8 mouse cellular contexts compared by ENCODE assay signal in the genomic region with DNA sequence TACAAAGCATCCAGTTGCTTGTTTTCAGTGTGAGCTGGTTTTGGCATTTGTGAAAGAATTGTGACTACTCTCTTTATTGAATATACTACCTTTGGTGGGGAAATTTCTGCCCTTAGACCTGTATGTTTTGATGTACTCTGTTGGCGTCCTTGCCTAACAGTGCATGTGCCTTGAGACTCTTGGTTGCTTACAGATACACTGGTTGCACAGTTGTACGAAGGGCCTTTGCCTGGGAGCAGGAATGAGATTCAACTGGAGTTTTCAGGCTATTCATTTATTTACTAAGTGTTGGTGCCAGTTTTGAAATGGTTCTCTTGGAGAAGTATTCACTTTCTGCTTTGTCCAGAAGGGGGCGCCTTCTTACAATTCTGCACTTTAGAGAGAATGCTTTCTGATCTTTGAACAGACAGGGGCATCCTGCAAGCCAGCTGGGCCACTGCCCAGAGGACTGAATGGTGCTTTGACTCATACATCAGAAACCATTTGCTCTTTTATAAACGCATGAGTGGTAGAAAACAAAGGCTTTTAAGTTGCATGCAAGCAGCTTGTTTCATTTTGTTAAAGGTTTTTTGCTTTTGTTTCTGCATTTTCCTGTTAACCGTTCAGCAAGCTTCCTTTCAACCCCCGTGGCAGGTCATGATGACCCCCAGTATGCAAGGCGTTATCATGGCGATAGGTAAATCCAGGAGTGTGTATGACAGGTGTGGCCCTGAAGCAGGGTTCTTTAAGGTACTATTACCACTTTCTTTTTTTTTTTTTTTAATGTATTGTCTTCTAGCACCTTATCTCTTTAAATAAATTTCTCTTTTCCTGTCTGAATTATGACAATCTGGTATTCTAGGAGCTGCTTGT.
DNase-seq lines count a peak whose midpoint lies in the region; ATAC-seq lines count a peak whose summit lies in the region.

No protein-coding gene starts in this region.

- peaks cover 8% of the 10 kb centered on the region; the same call in 1 of the 2 replicates for H3K36me3 ChIP-seq in liver, embryonic 11.5 days (ENCODE audit: control insufficient read depth, insufficient read depth, low read length)
- H3K36me3 ChIP-seq in forebrain, embryonic 14.5 days (ENCODE audit: control insufficient read depth, insufficient read depth, low read length) = 0 out of 2 replicates have a peak, but pooled peaks cover 5% of the 10 kb centered on the region
- H3K36me3 ChIP-seq in hindbrain, embryonic 10.5 days = peaks cover 33% of the 10 kb centered on the region
- peaks cover 31% of the 10 kb centered on the region for H3K36me3 ChIP-seq in midbrain, embryonic 10.5 days

- no peaks in the 10 kb centered on the region for H3K9me3 ChIP-seq in liver, embryonic 11.5 days (ENCODE audit: control insufficient read depth, low read length)
- H3K9me3 ChIP-seq in forebrain, embryonic 14.5 days (replicated peaks; ENCODE audit: control insufficient read depth, low read length) = no peaks in the 10 kb centered on the region
- H3K9me3 ChIP-seq in hindbrain, embryonic 10.5 days = no peaks in the 10 kb centered on the region
- no peaks in the 10 kb centered on the region for H3K9me3 ChIP-seq in midbrain, embryonic 10.5 days (replicated peaks)

- H3K4me2 ChIP-seq in liver, embryonic 11.5 days = no peak overlapping the region
- no peak overlapping the region for H3K4me2 ChIP-seq in forebrain, embryonic 14.5 days (ENCODE audit: low read length)

- no peaks in the 10 kb centered on the region for H3K27me3 ChIP-seq in liver, embryonic 11.5 days (replicated peaks; ENCODE audit: control insufficient read depth, insufficient read depth, low read length)
- no peaks in the 10 kb centered on the region for H3K27me3 ChIP-seq in forebrain, embryonic 14.5 days (replicated peaks; ENCODE audit: control insufficient read depth, insufficient read depth, low read length)
- no peaks in the 10 kb centered on the region for H3K27me3 ChIP-seq in hindbrain, embryonic 10.5 days (ENCODE audit: insufficient read depth, poor library complexity, severe bottlenecking)
- H3K27me3 ChIP-seq in midbrain, embryonic 10.5 days (ENCODE audit: low read depth, poor library complexity, severe bottlenecking) = no peaks in the 10 kb centered on the region

- H3K9ac ChIP-seq in liver, embryonic 11.5 days (ENCODE audit: low read depth, low read length) = no peak overlapping the region
- H3K9ac ChIP-seq in forebrain, embryonic 14.5 days (ENCODE audit: low read length) = no peak overlapping the region

- H3K27ac ChIP-seq in liver, embryonic 11.5 days (ENCODE audit: low read depth, low read length) = no peak overlapping the region
- 0 out of 2 replicates have a peak overlapping the region, but pooled peaks have one; percentile 33 for H3K27ac ChIP-seq in forebrain, embryonic 14.5 days (ENCODE audit: low read depth, low read length)
- no peak overlapping the region for H3K27ac ChIP-seq in hindbrain, embryonic 10.5 days
- H3K27ac ChIP-seq in midbrain, embryonic 10.5 days (replicated peaks) = no peak overlapping the region

- no peak overlapping the region for H3K4me3 ChIP-seq in liver, embryonic 11.5 days (ENCODE audit: low read depth, low read length)
- no peak overlapping the region for H3K4me3 ChIP-seq in forebrain, embryonic 14.5 days (ENCODE audit: low read depth, low read length)
- no peak overlapping the region for H3K4me3 ChIP-seq in hindbrain, embryonic 10.5 days
- no peak overlapping the region for H3K4me3 ChIP-seq in midbrain, embryonic 10.5 days

- DNase-seq in liver = peak; percentile 41
- DNase-seq in liver, embryonic 11.5 days (ENCODE audit: low spot score) = no peak
- peak; percentile 95 for DNase-seq in forebrain, embryonic 14.5 days (ENCODE audit: low spot score)
- DNase-seq in hindbrain, embryonic 10.5 days (ENCODE audit: low spot score) = peak; percentile 41
- peak; percentile 75 to 83 for DNase-seq in layer of hippocampus, postnatal 36 days
- DNase-seq in midbrain, embryonic 10.5 days (ENCODE audit: low spot score) = peak; percentile 54
- peak; percentile 76 for DNase-seq in right cerebral cortex, postnatal 4 days

- no peak for ATAC-seq in liver, embryonic 11.5 days (replicated peaks; ENCODE audit: low FRiP score)
- peak; percentile 92 for ATAC-seq in cerebellum, adult (ENCODE audit: insufficient number of reproducible peaks, low FRiP score, low TSS enrichment)
- ATAC-seq in forebrain, embryonic 14.5 days = peak; percentile 91

- WGBS in liver, embryonic 11.5 days = 75% methylated on average over 8 of the region's 8 CpGs
- 27% methylated on average over 8 of the region's 8 CpGs for WGBS in forebrain, embryonic 14.5 days
- 62% methylated on average over 8 of the region's 8 CpGs for WGBS in hindbrain, embryonic 10.5 days
- 72% methylated on average over 8 of the region's 8 CpGs for WGBS in midbrain, embryonic 10.5 days

- H3K4me1 ChIP-seq in liver, embryonic 11.5 days (replicated peaks; ENCODE audit: control insufficient read depth, insufficient read depth, low read length) = no peaks in the 10 kb centered on the region
- peaks cover 6% of the 10 kb centered on the region; the same call in 1 of the 2 replicates for H3K4me1 ChIP-seq in forebrain, embryonic 14.5 days (ENCODE audit: control insufficient read depth, insufficient read depth, low read length)
- peaks cover 3% of the 10 kb centered on the region; the same call in 1 of the 2 replicates for H3K4me1 ChIP-seq in hindbrain, embryonic 10.5 days (replicated peaks)
- H3K4me1 ChIP-seq in midbrain, embryonic 10.5 days = no peaks in the 10 kb centered on the region
